Mouse (Mus musculus): ENCODE measurements at regions not wholly inside any gene's neighbourhood (a gene's known extent, or its start where the extent isn't known, plus 50 kb on each side); places are given as distances from the start of the nearest gene placed in this dataset.

GRCm38 (mm10) chr12:25161939-25162338 is 65.0 kb upstream of the Id2 start:
- TF ChIP-seq CTCF (conservative IDR thresholded peaks at IDR 0.05; ENCODE audit: low read length) (no peak), POU5F1 (IDR thresholded peaks at IDR 0.05; ENCODE audit: borderline replicate concordance, low read length) (no peak), NANOG (IDR thresholded peaks at IDR 0.05; ENCODE audit: borderline replicate concordance, low read length) (no peak)
